Mouse (Mus musculus) lung, embryonic 15.5 days (tissue): ENCODE data around the gene Gpr156. TPM values are rescaled to one million over a fixed set of nuclear protein-coding genes. Genes with fewer than 3 reads are reported as not detected.

Experiments
- ATAC-seq: fragments of 200-750 bp; cut with Nextera tagmentation; 2 replicates; pipeline ENCODE4 v1.8.0; 2017; ENCODE audit warnings: moderate number of reproducible peaks, borderline replicate concordance; ENCODE audit not compliant: low FRiP score, low TSS enrichment; ENCODE audit errors: extremely low read depth
- H3K27ac ChIP-seq: fragments of 300-500 bp; sonication (generic); 2 replicates; pipeline ENCODE4 v1.5.1; 2015; ENCODE audit warnings: moderate library complexity, mild to moderate bottlenecking, inconsistent platforms
- H3K27me3 ChIP-seq: fragments of 300-500 bp; sonication (generic); 2 replicates; pipeline ENCODE4 v1.6.1; 2015; ENCODE audit warnings: inconsistent platforms
- H3K36me3 ChIP-seq: fragments of 300-500 bp; sonication (generic); 2 replicates; pipeline ENCODE4 v1.6.1; 2015; ENCODE audit warnings: inconsistent platforms
- H3K4me1 ChIP-seq: fragments of 300-500 bp; sonication (generic); 2 replicates; pipeline ENCODE4 v1.6.1; 2015; ENCODE audit warnings: inconsistent platforms
- H3K4me2 ChIP-seq: fragments of 300-500 bp; sonication (generic); 2 replicates; pipeline ENCODE4 v1.6.1; 2015; ENCODE audit warnings: inconsistent platforms, mild to moderate bottlenecking, moderate library complexity
- H3K4me3 ChIP-seq: fragments of 300-500 bp; sonication (generic); 2 replicates; pipeline ENCODE4 v1.5.1; 2015; ENCODE audit warnings: mild to moderate bottlenecking, inconsistent platforms
- H3K9ac ChIP-seq: fragments of 300-500 bp; sonication (generic); 2 replicates; pipeline ENCODE4 v1.6.1; 2015; ENCODE audit warnings: inconsistent platforms
- H3K9me3 ChIP-seq: fragments of 300-500 bp; sonication (generic); 2 replicates; pipeline ENCODE4 v1.6.1; 2016; ENCODE audit warnings: inconsistent platforms
- WGBS: fragments of 180-500 bp; shearing (Covaris S2); methylation state at CpG from one replicate; pipeline ENCODE4 v1.1.7; 2015; 5-methylcytosine and 5-hydroxymethylcytosine counted together
- polyA plus RNA-seq: library from polyadenylated mRNA; unstranded; fragments of >200 nt; fragmentation: Nextera tagmentation; extraction: Ambion mirVana; gene quantifications from 2 replicates; pipeline ENCODE4 v1.2.1, GENCODE M21; 2015

Gpr156 gene
- polyA plus RNA-seq, 1 experiment from 2014 or later, result 0.67 TPM

DNA sequence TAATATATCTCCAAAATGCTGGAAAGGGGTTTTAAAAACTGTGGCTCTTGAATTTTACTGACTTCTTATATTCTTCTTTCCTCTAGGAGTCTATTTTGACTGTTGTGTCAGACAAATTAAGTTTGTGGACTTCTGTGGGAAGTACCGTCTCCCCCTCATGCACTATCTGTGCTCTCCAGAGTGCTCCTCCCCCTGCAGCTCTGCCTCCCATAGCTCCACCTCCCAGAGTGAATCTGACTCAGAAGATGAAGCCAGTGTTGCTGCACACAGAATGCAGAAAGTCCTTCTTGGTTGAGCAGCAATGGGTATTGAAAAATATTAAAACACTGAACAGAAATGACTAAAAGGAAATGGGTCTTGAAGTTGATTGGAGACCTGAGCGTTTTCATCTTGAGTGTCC is 35.1 kb upstream of the Gpr156 start:
- Histone ChIP-seq H3K9ac (no peak overlapping the region), H3K4me1 (no peaks in the 10 kb centered on the region), H3K27ac (no peak overlapping the region), H3K4me3 (no peak overlapping the region), H3K36me3 (peaks cover 59% of the 10 kb centered on the region), H3K4me2 (no peak overlapping the region), H3K9me3 (no peaks in the 10 kb centered on the region), H3K27me3 (no peaks in the 10 kb centered on the region)
- no peak for ATAC-seq
- 60% methylated on average over 2 of the region's 2 CpGs for WGBS

DNA sequence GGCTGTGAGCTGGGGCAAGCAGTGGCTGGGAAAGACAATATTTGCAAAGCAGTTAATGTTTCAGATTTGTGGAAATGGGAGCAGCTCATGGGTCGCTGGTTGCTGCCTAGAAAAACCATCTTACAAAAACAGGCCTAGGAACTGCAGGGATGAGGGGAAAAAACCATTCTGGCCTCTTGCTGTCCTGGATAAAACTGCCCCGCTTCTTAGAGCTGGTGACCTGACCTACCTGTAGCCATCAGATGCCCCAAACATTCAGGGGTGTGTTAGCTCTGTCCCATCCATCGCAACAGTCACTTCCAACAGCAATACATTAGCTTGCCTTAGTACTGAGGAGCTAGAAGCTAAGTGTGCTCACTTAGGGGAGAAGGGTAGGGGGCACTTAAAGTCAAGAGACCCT is 27.3 kb upstream of the Gpr156 start:
- Histone ChIP-seq H3K9me3 (no peaks in the 10 kb centered on the region), H3K27me3 (no peaks in the 10 kb centered on the region), H3K4me2 (no peak overlapping the region), H3K4me3 (no peak overlapping the region), H3K4me1 (0 out of 2 replicates have a peak, but pooled peaks cover 2% of the 10 kb centered on the region), H3K27ac (no peak overlapping the region), H3K9ac (no peak overlapping the region), H3K36me3 (peaks cover 6% of the 10 kb centered on the region; the same call in 1 of the 2 replicates)
- ATAC-seq, result no peak
- 76% methylated on average over 3 of the region's 3 CpGs for WGBS

DNA sequence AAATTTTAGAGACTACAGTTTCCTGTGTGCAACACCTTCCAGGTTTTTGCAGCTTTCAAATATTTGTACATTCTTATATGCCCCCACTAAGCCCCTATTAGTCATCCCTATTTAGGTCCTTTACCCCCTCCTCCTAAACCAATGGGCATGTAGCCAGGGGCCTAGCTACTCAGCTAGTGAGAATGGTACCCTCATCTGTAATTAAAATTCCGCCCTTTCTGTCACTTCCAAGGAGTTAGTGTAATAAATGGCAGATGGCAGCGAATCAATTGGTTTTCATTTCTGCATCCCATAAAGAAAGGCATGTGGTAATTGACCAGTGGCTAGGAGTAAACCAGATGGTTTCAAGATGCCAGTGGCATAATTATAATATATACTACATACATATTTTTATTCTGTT is 23.6 kb upstream of the Gpr156 start:
- H3K9me3 ChIP-seq, result no peaks in the 10 kb centered on the region
- no peak for ATAC-seq
- H3K4me3 ChIP-seq, result no peak overlapping the region
- H3K4me2 ChIP-seq, result no peak overlapping the region
- H3K4me1 ChIP-seq, result 0 out of 2 replicates have a peak, but pooled peaks cover 5% of the 10 kb centered on the region
- whole genome bisulfite sequencing, result 73% methylated on average over 2 of the region's 2 CpGs
- no peaks in the 10 kb centered on the region for H3K27me3 ChIP-seq
- H3K36me3 ChIP-seq, result 0 out of 2 replicates have a peak, but pooled peaks cover 3% of the 10 kb centered on the region
- H3K27ac ChIP-seq, result no peak overlapping the region
- H3K9ac ChIP-seq, result no peak overlapping the region

DNA sequence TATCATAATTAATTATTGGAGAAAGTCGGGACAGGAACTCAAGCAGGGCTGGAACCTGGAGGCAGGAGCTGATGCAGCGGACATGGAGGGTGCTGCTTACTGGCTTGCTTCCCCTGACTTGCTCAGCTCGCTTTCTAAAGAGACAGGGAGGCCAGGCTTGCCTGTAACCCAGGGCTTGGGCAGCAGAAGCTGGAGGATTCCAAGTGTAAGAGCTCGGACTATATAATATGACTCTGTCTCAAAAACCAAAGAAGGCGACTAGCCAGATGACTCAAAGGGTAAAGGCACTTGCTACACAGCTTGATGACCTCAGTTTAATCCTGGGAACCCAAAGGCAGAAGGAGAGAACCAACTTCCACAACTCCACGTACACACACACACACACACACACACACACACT is 22.9 kb upstream of the Gpr156 start:
- Histone ChIP-seq H3K9ac (no peak overlapping the region), H3K4me3 (no peak overlapping the region), H3K4me1 (0 out of 2 replicates have a peak, but pooled peaks cover 5% of the 10 kb centered on the region), H3K36me3 (0 out of 2 replicates have a peak, but pooled peaks cover 3% of the 10 kb centered on the region), H3K4me2 (no peak overlapping the region), H3K27me3 (no peaks in the 10 kb centered on the region), H3K9me3 (no peaks in the 10 kb centered on the region), H3K27ac (no peak overlapping the region)
- 44% methylated on average over 6 of the region's 6 CpGs for WGBS
- no peak for ATAC-seq

DNA sequence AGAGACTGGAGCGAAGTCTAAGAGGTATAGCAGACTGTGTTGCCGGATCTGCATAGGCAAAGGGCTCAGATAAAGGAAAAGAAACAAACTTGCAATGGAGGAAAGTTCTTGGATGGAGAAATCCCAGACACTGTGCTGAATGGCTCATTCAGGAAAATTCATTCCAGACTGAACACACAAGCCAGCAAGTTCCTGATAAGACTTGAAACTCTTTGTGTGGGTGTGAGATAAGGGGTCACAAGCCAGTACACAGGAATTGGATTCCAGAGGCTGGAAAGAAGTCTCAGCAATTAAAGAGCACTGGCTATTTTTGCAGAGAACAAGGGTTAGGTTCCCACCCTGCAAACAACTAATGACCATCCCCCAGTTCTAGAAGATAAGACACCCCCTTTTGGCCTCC is 22.4 kb upstream of the Gpr156 start:
- no peak for ATAC-seq
- Histone ChIP-seq H3K36me3 (0 out of 2 replicates have a peak, but pooled peaks cover 3% of the 10 kb centered on the region), H3K27ac (no peak overlapping the region), H3K4me2 (no peak overlapping the region), H3K4me1 (0 out of 2 replicates have a peak, but pooled peaks cover 5% of the 10 kb centered on the region), H3K4me3 (no peak overlapping the region), H3K9ac (no peak overlapping the region), H3K27me3 (no peaks in the 10 kb centered on the region), H3K9me3 (no peaks in the 10 kb centered on the region)
- 43% methylated on average over 2 of the region's 2 CpGs for WGBS

DNA sequence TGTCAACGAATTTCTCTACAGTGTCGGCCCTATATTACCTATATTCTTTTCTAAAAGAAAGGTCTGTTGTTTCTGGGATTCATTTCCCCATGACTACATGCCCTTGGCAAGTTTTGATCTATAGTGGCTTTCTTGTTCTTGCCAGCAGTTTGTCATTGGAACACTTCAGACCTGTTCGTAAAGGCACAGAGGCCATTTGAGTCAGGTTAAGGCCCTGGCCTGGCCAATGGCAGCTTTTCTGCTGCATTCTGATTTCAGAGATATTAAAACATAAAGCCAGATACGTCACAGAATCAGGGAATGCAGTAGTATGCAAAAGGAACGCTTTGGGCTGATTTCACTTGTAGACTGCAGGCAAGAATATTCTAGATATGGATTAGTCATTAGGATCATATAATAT is 17.5 kb upstream of the Gpr156 start:
- no peak for ATAC-seq
- H3K4me2 ChIP-seq, result no peak overlapping the region
- H3K9ac ChIP-seq, result no peak overlapping the region
- no peak overlapping the region for H3K4me3 ChIP-seq
- H3K36me3 ChIP-seq, result no peaks in the 10 kb centered on the region
- WGBS, result 83% methylated on average over 5 of the region's 5 CpGs
- no peaks in the 10 kb centered on the region for H3K27me3 ChIP-seq
- H3K27ac ChIP-seq, result no peak overlapping the region
- H3K9me3 ChIP-seq, result no peaks in the 10 kb centered on the region
- H3K4me1 ChIP-seq, result 0 out of 2 replicates have a peak, but pooled peaks cover 8% of the 10 kb centered on the region

DNA sequence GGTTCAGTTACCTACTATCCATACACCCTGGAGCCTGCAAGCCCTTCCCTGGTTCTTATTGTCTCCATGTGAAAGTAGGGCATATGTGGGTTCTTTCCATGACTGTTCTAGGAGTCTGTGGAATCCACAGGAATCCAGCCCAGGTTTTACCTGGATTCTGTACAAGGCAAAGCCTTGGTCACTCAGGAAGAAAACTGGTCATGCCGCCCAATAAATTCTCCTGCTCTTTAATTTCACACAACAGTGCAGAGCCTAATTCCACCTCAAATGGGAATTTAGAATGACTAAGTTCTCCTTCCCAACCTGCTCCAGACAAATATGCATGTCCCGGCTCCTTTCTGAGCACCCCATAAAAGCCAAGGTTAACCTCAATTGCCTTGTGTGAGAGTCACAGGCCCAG is 16.9 kb upstream of the Gpr156 start:
- Histone ChIP-seq H3K27me3 (no peaks in the 10 kb centered on the region), H3K9me3 (no peaks in the 10 kb centered on the region), H3K4me3 (no peak overlapping the region), H3K36me3 (no peaks in the 10 kb centered on the region), H3K9ac (no peak overlapping the region), H3K27ac (no peak overlapping the region), H3K4me1 (0 out of 2 replicates have a peak, but pooled peaks cover 3% of the 10 kb centered on the region), H3K4me2 (no peak overlapping the region)
- 28% methylated on average over 2 of the region's 2 CpGs for WGBS
- no peak for ATAC-seq

DNA sequence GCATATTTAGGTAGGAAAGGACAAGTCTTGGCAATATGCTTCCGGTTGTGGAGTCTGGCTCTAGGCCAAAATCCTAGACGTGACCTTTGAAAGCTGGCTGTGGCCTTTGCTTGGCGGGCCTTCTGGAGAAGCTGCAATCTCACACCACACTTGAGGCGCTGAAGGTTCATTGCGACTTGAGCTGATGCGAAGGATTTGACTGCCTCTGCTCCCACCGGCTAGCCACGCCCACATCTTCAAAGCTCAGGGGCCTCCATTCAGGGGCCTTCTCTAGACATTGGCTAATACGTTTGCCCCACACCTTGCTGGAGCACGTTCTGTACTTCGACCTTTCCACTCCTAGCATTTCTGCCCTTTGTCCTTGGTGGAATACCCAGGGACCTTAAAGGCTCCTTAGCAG is 15.0 kb upstream of the Gpr156 start:
- WGBS, result 40% methylated on average over 11 of the region's 11 CpGs
- Histone ChIP-seq H3K4me3 (no peak overlapping the region), H3K36me3 (no peaks in the 10 kb centered on the region), H3K27ac (no peak overlapping the region), H3K9me3 (no peaks in the 10 kb centered on the region), H3K9ac (no peak overlapping the region), H3K4me2 (no peak overlapping the region), H3K27me3 (no peaks in the 10 kb centered on the region), H3K4me1 (0 out of 2 replicates have a peak, but pooled peaks cover 3% of the 10 kb centered on the region)
- ATAC-seq, result no peak

DNA sequence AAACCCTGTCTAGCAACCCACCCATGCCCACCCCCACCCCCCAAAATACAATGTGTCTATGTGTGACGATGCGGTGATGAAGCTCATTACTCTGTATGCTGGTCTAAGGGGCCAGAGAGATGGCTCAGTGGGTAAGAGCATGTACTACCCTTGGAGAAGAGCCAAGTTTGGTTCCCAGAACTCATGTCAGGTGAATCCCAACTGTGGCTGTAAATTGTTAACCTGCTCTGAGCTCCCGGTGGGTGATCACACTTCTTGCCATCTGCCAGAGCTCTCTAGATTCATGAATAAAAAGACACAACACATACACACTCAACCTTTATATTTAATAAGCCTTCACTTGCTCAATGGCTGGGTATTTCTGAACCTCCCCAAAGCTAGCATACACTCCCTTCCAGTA is 9.8 kb upstream of the Gpr156 start:
- no peak overlapping the region for H3K4me2 ChIP-seq
- no peaks in the 10 kb centered on the region for H3K36me3 ChIP-seq
- no peak overlapping the region for H3K27ac ChIP-seq
- no peak overlapping the region for H3K4me3 ChIP-seq
- H3K27me3 ChIP-seq, result no peaks in the 10 kb centered on the region
- no peaks in the 10 kb centered on the region for H3K9me3 ChIP-seq
- H3K9ac ChIP-seq, result no peak overlapping the region
- 0 out of 2 replicates have a peak, but pooled peaks cover under 1% of the 10 kb centered on the region for H3K4me1 ChIP-seq
- WGBS, result 90% methylated on average over 3 of the region's 3 CpGs
- ATAC-seq, result no peak

DNA sequence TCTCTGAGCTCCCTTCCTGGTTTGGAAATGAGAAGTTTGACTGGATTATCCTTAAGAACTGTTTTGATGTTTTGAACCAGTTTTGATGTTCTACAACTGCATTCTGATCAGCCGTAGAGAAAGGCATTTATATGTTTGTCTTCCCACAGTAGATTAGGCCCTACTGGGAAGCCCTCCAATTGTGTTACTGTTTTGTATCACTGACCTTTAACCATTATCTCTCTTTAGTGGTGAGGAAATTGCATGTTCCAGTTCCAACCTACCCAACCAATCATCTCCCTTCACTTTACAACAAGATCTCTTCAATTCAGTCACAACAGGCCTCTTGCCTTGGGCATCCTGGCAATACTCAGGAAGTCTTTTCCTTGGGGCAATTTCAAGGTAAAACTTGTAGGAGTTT is 5.2 kb upstream of the Gpr156 start:
- Histone ChIP-seq H3K4me2 (no peak overlapping the region), H3K36me3 (no peaks in the 10 kb centered on the region), H3K9me3 (no peaks in the 10 kb centered on the region), H3K27ac (no peak overlapping the region), H3K9ac (no peak overlapping the region), H3K4me3 (no peak overlapping the region), H3K4me1 (peaks cover 3% of the 10 kb centered on the region), H3K27me3 (0 out of 2 replicates have a peak, but pooled peaks cover 1% of the 10 kb centered on the region)
- ATAC-seq, result no peak
- WGBS, result 62% methylated on average over 1 of the region's 1 CpGs

DNA sequence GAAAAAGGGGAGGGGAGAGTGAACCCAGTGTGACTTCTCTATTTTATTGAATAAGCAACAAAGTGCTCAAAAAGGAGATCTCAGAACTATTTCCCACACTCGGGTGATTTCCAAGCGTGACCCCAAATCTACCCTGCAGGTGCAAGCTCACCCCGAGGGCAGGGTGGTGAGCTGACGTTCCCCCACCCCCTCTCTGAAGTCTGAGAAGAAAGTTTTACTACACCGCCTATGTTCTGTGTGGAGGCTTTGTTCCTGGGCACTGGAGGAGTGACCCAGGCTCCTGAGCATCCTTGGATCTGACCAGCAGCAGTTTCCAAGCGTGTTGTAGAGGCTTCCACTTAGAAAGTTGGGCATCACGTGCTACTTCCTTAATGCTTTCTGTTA is 514 bp downstream of the Gpr156 start:
- H3K9ac ChIP-seq, result no peak overlapping the region
- ATAC-seq, result no peak
- WGBS, result 28% methylated on average over 7 of the region's 7 CpGs

DNA sequence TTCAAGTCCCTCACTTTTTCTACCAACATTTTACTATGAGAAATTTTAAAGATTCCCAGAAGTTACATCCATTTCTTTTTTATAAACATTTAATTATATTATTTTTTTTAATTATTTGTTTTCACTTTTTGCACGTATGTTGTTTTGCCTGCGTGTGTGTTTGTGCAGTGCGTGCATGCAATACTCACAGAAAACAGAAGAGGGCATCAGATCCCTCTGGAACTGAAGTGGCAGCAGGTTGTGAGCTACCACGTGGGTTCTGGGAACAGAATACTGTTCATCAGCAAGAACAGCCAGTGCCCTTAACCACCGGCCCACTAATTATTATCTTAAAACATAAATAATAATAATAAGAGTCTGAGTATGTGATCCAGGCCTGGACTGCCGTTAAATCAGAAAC is 2.7 kb downstream of the Gpr156 start:
- Histone ChIP-seq H3K9ac (no peak overlapping the region), H3K9me3 (no peaks in the 10 kb centered on the region), H3K4me1 (peaks cover 9% of the 10 kb centered on the region), H3K4me2 (no peak overlapping the region), H3K27ac (no peak overlapping the region), H3K4me3 (no peak overlapping the region), H3K36me3 (no peaks in the 10 kb centered on the region), H3K27me3 (0 out of 2 replicates have a peak, but pooled peaks cover 11% of the 10 kb centered on the region)
- WGBS, result 85% methylated on average over 6 of the region's 6 CpGs
- ATAC-seq, result no peak

More for the DNA sequence above, 514 bp downstream of the Gpr156 start:
- Histone ChIP-seq H3K9me3 (no peaks in the 10 kb centered on the region), H3K4me1 (peaks cover 9% of the 10 kb centered on the region), H3K27me3 (0 out of 2 replicates have a peak, but pooled peaks cover 11% of the 10 kb centered on the region), H3K4me2 (peak overlapping the region; percentile 97), H3K27ac (no peak overlapping the region), H3K36me3 (no peaks in the 10 kb centered on the region), H3K4me3 (peak overlapping the region; percentile 52)
